Mouse (Mus musculus) heart, embryonic 11.5 days (tissue): Measurements from ENCODE around the gene Usp24. TPM values are rescaled to one million over a fixed set of nuclear protein-coding genes. Genes with fewer than 3 reads are reported as not detected.
"Not testable (repeated sequence)": the region's sequence is repeated elsewhere in the genome, so short reads cannot be mapped to it uniquely, and the experiment has no call there.

ENCODE experiments used
- ATAC-seq: fragments of 200-750 bp; cut with Nextera tagmentation; replicated peaks from 2 replicates; pipeline ENCODE4 v1.8.0; 2017; ENCODE audit warnings: moderate library complexity; ENCODE audit not compliant: insufficient number of reproducible peaks, low FRiP score, low TSS enrichment
- H3K27ac ChIP-seq: fragments of 300-500 bp; sonication (generic); 2 replicates; pipeline ENCODE4 v1.5.1; 2014; ENCODE audit warnings: mild to moderate bottlenecking, low read depth, low read length
- H3K27me3 ChIP-seq: fragments of 300-500 bp; sonication (generic); 2 replicates; pipeline ENCODE4 v1.6.1; 2014; ENCODE audit warnings: mild to moderate bottlenecking, low read length, mixed read lengths; ENCODE audit not compliant: control insufficient read depth, insufficient read depth
- H3K36me3 ChIP-seq: fragments of 300-500 bp; sonication (generic); 2 replicates; pipeline ENCODE4 v1.6.1; 2014; ENCODE audit warnings: mild to moderate bottlenecking, low read length, moderate library complexity, mixed read lengths; ENCODE audit not compliant: control insufficient read depth, insufficient read depth
- H3K4me1 ChIP-seq: fragments of 300-500 bp; sonication (generic); 2 replicates; pipeline ENCODE4 v1.6.1; 2014; ENCODE audit warnings: low read length; ENCODE audit not compliant: control insufficient read depth, insufficient read depth
- H3K4me2 ChIP-seq: fragments of 300-500 bp; sonication (generic); 2 replicates; pipeline ENCODE4 v1.6.1; 2014; ENCODE audit warnings: mild to moderate bottlenecking, moderate library complexity
- H3K4me3 ChIP-seq: fragments of 300-500 bp; sonication (generic); 2 replicates; pipeline ENCODE4 v1.5.1; 2014; ENCODE audit warnings: low read depth, low read length
- H3K9ac ChIP-seq: fragments of 300-500 bp; sonication (generic); 2 replicates; pipeline ENCODE4 v1.6.1; 2014; ENCODE audit warnings: mild to moderate bottlenecking, low read depth, low read length, moderate library complexity
- H3K9me3 ChIP-seq: fragments of 300-500 bp; sonication (generic); replicated peaks from 2 replicates; pipeline ENCODE4 v1.6.1; 2016; ENCODE audit warnings: low read length; ENCODE audit not compliant: control insufficient read depth
- WGBS: fragments of 180-500 bp; shearing (Covaris S2); extraction: QIAGEN DNeasy Blood & Tissue Kit; methylation state at CpG from one replicate; pipeline ENCODE4 v1.1.7; 2014; ENCODE audit not compliant: insufficient replicate concordance; 5-methylcytosine and 5-hydroxymethylcytosine counted together
- polyA plus RNA-seq: library from polyadenylated mRNA; unstranded; fragments of >200 nt; fragmentation: Nextera tagmentation; extraction: Ambion mirVana; gene quantifications from 2 replicates; pipeline ENCODE4 v1.2.1, GENCODE M21; 2014

Usp24 gene
- polyA plus RNA-seq, 1 experiment from 2014 or later: 10.7 TPM

DNA sequence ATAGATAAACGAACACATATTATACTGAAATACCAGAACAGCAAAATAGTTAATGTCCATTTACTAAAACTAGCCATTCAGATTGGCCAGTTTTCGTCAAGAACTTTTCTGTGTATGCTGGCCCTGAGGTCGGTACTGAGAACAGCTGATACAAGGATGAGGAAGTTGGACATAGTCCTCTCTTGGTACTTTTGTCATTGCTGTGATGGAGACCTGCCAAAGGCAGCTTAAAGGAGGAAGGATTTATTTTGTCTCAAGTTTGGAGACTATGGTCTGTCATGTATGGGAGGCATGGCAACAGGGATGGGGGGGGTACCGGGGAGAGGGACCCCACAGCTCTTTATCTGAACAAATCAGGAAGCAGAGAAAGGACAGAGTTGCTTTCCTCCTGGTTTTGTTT lies 12.7 kb downstream of the Usp24 start:
- Histone ChIP-seq H3K4me1 (peaks cover 25% of the 10 kb centered on the region), H3K9me3 (no peaks in the 10 kb centered on the region), H3K27ac (no peak overlapping the region), H3K4me2 (no peak overlapping the region), H3K9ac (no peak overlapping the region), H3K27me3 (no peaks in the 10 kb centered on the region), H3K36me3 (no peaks in the 10 kb centered on the region), H3K4me3 (no peak overlapping the region)
- WGBS: 82% methylated on average over 4 of the region's 4 CpGs
- ATAC-seq: no peak

- not testable (repeated sequence) for H3K4me3 ChIP-seq, H3K36me3 ChIP-seq, ATAC-seq, H3K9me3 ChIP-seq, H3K27ac ChIP-seq, H3K4me2 ChIP-seq, H3K27me3 ChIP-seq, H3K9ac ChIP-seq
- H3K4me1 ChIP-seq: peaks cover 26% of the 10 kb centered on the region
- WGBS: 84% methylated on average over 6 of the region's 6 CpGs
These were observed 13.2 kb downstream of the Usp24 start for GRCm38 (mm10) chr4:106329171-106329570.

DNA sequence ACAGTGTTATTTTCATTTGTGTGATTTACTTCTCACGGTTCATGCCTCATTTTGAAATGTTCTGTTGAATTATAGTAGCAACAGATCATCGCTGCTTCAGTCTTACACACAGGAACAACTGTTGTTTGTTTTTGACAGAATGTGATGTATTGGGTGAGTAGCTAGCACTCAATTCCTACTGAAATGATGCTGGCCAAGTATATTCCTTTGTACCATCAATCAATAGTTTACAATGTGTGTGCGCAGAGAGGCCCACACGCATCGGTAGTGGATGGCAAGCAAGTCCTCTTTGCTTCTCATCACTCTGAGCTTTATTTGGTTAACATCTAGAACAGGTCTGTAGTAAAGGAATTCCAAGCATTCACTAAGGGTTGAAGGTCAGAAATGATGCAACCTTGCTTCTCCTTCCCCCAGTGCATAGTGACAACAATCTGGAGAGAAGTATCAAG lies 14.4 kb downstream of the Usp24 start:
- 57% methylated on average over 5 of the region's 5 CpGs for WGBS
- Histone ChIP-seq H3K4me3 (no peak overlapping the region), H3K9ac (no peak overlapping the region), H3K36me3 (no peaks in the 10 kb centered on the region), H3K9me3 (no peaks in the 10 kb centered on the region), H3K27me3 (no peaks in the 10 kb centered on the region), H3K4me2 (no peak overlapping the region), H3K4me1 (peaks cover 26% of the 10 kb centered on the region), H3K27ac (no peak overlapping the region)
- ATAC-seq: no peak

DNA sequence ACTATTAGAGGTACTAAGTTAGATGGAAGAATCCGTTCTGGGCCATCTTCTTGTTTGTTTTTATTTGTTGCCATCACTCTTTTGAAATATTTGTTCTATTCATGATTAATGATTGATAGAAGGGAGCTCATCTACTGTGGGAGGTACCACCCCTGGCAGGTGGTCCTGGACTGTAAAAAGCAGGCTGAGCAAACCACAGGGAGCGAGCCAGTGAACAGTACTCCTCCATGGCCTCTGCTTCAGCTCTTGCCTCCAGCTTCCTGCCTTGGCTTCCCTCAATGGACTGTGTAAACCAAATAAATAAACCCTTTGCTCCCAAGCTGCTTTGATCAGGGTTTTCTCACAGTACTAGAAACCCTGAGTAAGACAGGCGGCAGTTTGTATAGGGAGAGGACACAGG lies 17.1 kb downstream of the Usp24 start:
- Histone ChIP-seq H3K4me3 (no peak overlapping the region), H3K9me3 (no peaks in the 10 kb centered on the region), H3K4me2 (no peak overlapping the region), H3K27ac (no peak overlapping the region), H3K9ac (no peak overlapping the region), H3K4me1 (peaks cover 15% of the 10 kb centered on the region; the same call in 1 of the 2 replicates), H3K36me3 (no peaks in the 10 kb centered on the region), H3K27me3 (no peaks in the 10 kb centered on the region)
- WGBS: 84% methylated on average over 3 of the region's 3 CpGs
- ATAC-seq: no peak

- Histone ChIP-seq H3K27ac (0 out of 2 replicates have a peak overlapping the region, but pooled peaks have one; percentile 29), H3K9ac (no peak overlapping the region), H3K4me2 (no peak overlapping the region), H3K27me3 (no peaks in the 10 kb centered on the region), H3K36me3 (no peaks in the 10 kb centered on the region), H3K4me1 (peaks cover 15% of the 10 kb centered on the region; the same call in 1 of the 2 replicates), H3K9me3 (no peaks in the 10 kb centered on the region), H3K4me3 (no peak overlapping the region)
- no peak for ATAC-seq
- 62% methylated on average over 2 of the region's 2 CpGs for WGBS
These were observed 17.6 kb downstream of the Usp24 start for GRCm38 (mm10) chr4:106333584-106333983.

DNA sequence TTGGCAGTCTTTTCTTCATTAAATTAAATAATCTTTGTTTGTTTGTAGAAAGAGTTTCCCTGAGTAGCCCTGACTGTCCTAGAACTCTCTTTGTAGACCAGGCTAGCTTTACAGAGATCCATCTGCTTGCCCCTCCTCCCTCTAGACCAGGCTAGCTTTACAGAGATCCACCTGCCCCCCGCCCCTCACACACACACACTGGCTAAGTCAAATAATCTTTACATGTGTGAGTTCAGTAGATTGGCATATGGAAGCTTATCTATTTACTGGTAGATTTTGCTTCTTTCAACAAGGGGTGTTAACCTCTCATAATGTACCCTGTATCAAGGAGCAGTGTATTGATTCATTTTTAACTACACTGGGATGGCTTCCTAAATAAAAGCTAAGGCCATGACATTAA lies 19.8 kb downstream of the Usp24 start:
- Histone ChIP-seq H3K4me3 (no peak overlapping the region), H3K27me3 (no peaks in the 10 kb centered on the region), H3K27ac (no peak overlapping the region), H3K9me3 (no peaks in the 10 kb centered on the region), H3K36me3 (no peaks in the 10 kb centered on the region), H3K4me1 (peaks cover 10% of the 10 kb centered on the region; the same call in 1 of the 2 replicates), H3K4me2 (no peak overlapping the region), H3K9ac (no peak overlapping the region)
- WGBS: 86% methylated on average over 1 of the region's 1 CpGs
- ATAC-seq: no peak

DNA sequence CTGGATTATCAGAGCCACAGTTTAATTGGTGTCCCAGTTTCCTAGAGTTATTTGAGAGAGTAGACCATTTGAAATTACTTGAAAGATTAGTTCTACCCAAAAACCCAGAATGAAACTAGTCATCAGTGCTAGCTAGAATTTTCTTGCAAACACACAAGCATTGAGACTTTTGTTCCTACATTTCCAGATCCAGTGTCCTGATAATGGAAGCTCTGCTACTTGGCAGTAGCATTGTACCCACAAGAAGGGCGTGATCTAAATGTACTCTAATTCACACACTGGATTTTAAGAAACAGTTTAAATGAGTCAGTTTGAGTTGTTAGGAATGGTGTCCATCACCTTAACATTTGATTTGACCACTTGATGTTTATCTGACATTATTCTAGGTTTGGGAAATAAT lies 31.7 kb downstream of the Usp24 start:
- peaks cover 12% of the 10 kb centered on the region for H3K36me3 ChIP-seq
- 92% methylated on average over 1 of the region's 1 CpGs for WGBS
- no peak overlapping the region for H3K4me2 ChIP-seq
- no peaks in the 10 kb centered on the region for H3K4me1 ChIP-seq
- no peaks in the 10 kb centered on the region for H3K27me3 ChIP-seq
- H3K4me3 ChIP-seq: no peak overlapping the region
- no peak overlapping the region for H3K9ac ChIP-seq
- no peak for ATAC-seq
- no peaks in the 10 kb centered on the region for H3K9me3 ChIP-seq
- no peak overlapping the region for H3K27ac ChIP-seq

- ATAC-seq, H3K9ac ChIP-seq, H3K4me3 ChIP-seq, H3K27me3 ChIP-seq, H3K4me2 ChIP-seq, H3K27ac ChIP-seq, H3K9me3 ChIP-seq, H3K4me1 ChIP-seq: not testable (repeated sequence)
- peaks cover 12% of the 10 kb centered on the region for H3K36me3 ChIP-seq
- WGBS: 85% methylated on average over 2 of the region's 2 CpGs
These were observed 39.0 kb downstream of the Usp24 start for GRCm38 (mm10) chr4:106355025-106355424.

GRCm38 (mm10) chr4:106370013-106370412 lies 54.0 kb downstream of the Usp24 start:
- no peaks in the 10 kb centered on the region for H3K4me1 ChIP-seq
- no peak overlapping the region for H3K4me3 ChIP-seq
- no peak for ATAC-seq
- peaks cover 7% of the 10 kb centered on the region for H3K36me3 ChIP-seq
- no peak overlapping the region for H3K4me2 ChIP-seq
- no peaks in the 10 kb centered on the region for H3K27me3 ChIP-seq
- no peak overlapping the region for H3K27ac ChIP-seq
- H3K9me3 ChIP-seq: no peaks in the 10 kb centered on the region
- WGBS: 82% methylated on average over 6 of the region's 6 CpGs
- no peak overlapping the region for H3K9ac ChIP-seq
